Mouse (Mus musculus): ENCODE measurements around the gene Sox2.

The Sox2 gene

GRCm38 (mm10) chr3:34658241-34658965 lies 8.2 kb downstream of the Sox2 start:
- in situ Hi-C loops (cut with MboI, MseI): loop anchor here (25.0 kb wide), 1 partner anchor 679 kb away; no protein-coding TSS in a partner anchor

- in situ Hi-C loops (cut with MboI, MseI): loop anchor here (25.0 kb wide), 1 partner anchor 678 kb away; no protein-coding TSS in a partner anchor
These were observed 8.8 kb downstream of the Sox2 start for GRCm38 (mm10) chr3:34658966-34659535.

DNA sequence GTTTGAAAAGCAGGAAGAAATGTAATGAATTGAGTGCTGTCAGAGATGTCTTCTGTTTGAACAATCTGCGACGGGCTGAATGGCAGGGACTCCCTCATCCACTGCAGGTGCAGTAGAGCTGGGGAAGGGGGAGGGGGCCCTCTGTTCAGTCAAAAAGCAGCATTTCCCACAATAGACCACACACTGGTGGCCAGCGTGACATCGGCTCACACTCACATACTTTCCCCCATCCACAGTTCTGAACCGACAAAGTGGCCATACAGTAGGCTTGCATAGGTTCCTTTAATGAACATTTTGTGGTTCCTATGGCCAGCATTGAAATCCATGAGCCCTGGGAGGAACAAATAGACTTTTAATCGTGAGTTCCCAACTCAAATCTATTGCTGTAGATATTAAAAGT lies 9.7 kb downstream of the Sox2 start:
- in situ Hi-C loops (cut with MboI, MseI): loop anchor here (25.0 kb wide), 1 partner anchor 677 kb away; no protein-coding TSS in a partner anchor

DNA sequence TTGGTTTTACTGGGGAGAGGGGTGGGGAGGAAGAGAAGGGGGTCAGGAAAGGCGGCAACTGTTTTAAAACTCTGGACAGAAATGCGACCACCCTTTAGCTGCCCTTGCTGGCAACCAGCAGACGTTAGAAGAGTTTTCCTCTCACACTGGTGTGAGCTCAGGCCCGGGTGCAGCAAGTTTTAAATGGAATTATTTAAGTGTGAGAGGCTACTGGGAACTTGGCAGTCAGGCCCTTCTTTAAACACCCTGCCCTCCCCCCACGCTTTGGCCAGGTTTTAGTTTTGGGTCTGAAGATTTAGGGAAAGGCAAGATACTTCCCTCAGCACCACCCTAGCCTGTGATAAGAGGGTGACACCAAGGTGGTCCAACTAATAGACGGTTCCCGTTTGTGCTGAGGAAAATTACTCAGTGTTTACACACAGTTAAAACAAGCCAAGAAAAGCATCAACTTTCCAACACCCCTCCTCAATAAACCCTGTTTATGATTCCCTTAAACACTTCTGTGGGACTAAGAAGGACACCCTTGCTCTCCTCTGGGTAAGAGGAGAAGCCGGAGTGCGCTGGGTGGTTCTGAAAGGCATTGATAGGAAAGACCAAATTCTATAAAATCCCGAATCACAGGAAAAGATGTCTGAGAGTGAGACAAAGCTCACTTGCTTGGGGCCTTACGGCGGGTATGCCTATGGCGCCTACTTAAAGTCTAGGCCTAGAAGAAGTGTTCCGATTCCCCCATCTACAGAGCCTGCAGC lies 10.5 kb downstream of the Sox2 start:
- in situ Hi-C loops (cut with MboI, MseI): loop anchor here (25.0 kb wide), 1 partner anchor 677 kb away; no protein-coding TSS in a partner anchor

- in situ Hi-C loops (cut with MboI, MseI): loop anchor here (25.0 kb wide), 1 partner anchor 676 kb away; no protein-coding TSS in a partner anchor
These were observed 11.3 kb downstream of the Sox2 start for GRCm38 (mm10) chr3:34661341-34662007.

DNA sequence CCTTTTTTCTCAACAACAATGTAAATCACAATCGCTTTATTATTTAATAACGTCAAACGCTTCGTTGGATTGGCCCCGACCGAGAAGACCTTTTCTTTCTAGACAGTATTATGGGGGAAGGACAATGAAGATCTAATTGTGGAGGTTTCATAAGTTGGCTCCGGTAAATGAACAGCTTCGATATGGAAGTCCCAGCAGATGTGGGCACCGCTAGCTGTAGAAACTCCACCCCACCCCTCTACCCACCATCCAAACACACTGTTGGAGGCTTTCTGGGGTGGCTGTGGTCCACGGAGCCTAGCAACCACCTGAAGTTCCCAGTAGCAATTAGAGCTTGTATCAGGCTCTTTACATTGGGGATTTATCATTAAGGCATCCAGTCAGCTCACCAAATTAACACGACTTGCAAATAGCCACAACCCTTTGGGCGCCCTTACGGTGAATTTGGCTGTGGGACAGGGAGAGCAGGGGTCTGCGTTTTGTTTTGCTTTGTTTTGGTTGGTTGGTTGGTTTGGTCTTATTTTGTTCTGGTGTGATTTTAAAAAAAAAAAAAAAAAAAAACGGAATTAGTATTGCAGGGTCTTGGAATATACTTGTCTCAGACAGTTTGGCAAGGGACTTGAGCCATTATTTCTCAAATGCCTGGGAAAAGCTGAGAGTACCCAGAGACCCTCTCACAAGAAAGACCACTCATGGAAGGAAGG lies 12.0 kb downstream of the Sox2 start:
- in situ Hi-C loops (cut with MboI, MseI): loop anchor here (25.0 kb wide), 1 partner anchor 675 kb away; no protein-coding TSS in a partner anchor

DNA sequence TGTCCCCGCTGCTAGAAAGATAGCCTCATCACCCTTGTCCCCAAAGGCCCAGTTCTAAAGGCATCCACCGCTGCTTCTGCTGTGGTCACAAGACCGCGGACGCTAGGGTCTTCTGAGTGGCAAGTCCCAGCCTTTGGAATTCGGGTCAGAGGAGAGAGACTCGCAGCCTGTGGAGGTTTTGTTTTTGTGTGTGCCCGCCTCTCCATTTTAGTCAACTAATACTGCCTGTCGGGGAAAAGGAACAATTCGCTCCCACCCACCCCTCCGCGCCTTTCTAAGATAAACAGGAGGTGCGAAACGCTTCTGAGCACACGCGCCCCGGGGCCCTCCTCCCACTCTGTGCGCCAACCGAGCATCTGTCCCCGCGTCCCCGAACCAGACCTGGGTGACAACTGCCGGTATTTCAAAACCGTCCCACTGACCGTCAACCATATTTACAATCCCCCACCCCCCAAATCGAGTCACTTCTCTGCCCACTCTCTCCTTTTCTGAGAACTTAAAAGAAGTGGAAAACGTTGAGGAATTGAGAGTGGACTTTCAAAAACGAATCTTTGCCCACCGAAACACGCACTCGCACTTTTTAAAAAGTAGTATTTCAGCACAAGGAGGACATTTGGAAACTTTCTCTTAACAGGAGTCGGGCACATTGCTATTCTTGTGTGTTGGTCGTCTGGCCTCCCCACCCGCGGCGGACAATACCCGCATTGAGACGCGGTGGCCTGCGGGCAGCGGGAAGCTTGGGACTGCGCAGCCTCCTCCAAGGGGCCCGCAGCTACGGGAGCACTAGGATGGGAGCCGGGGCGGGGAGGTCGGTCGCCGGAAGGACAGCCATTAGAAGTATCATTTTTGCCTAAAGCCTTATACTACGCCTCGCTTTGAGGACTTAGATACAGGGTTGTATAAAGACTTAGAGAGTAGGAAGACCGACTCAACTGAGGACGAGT lies 12.8 kb downstream of the Sox2 start:
- in situ Hi-C loops (cut with MboI, MseI): loop anchor here (25.0 kb wide), 1 partner anchor 674 kb away; no protein-coding TSS in a partner anchor

- in situ Hi-C loops (cut with MboI, MseI): loop anchor here (25.0 kb wide), 1 partner anchor 673 kb away; no protein-coding TSS in a partner anchor
These were observed 13.8 kb downstream of the Sox2 start for GRCm38 (mm10) chr3:34663701-34664635.

DNA sequence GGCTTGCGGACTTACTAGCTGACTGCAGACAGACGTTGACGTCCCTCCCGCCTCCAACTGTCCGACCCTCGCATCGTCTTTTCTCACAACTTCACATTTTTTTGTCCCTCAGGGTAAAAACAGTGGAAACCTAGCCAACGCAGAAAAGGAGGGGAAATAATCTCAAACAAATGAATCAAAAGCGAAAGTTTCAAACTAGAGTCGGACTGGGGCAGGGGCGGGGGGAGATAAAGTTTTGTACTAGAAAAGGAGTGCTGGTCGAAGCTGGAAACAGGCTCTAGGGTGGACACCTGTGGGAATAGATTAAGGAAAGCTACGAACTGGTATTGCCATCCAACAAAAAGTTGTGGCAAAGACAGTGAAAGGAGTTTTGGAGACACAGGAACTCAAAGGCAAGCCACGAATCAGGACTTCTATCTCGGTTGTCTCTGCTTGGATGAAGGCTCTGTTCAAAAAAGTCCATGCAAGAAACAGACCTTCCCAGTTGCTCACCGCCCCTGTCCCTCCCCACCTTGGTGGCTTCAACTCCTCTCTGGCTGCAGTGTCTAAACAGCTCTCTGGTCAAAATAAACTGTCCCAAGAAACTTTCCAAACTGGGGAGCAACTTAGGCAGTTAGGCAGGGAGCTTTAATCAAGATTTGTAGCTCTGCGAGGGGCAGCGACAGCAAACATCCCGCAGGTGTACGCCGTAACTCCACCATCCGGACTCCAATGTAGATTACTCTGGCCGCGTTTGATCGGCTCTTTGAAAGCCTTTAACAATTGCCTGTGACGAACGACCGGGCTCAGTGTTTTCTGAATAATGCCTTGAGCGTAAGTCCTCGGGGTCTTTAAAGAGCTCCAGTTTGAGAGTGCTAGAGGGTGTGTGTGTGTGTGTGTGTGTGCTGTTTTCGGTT lies 14.7 kb downstream of the Sox2 start:
- in situ Hi-C loops (cut with MboI, MseI): loop anchor here (25.0 kb wide), 1 partner anchor 672 kb away; no protein-coding TSS in a partner anchor

DNA sequence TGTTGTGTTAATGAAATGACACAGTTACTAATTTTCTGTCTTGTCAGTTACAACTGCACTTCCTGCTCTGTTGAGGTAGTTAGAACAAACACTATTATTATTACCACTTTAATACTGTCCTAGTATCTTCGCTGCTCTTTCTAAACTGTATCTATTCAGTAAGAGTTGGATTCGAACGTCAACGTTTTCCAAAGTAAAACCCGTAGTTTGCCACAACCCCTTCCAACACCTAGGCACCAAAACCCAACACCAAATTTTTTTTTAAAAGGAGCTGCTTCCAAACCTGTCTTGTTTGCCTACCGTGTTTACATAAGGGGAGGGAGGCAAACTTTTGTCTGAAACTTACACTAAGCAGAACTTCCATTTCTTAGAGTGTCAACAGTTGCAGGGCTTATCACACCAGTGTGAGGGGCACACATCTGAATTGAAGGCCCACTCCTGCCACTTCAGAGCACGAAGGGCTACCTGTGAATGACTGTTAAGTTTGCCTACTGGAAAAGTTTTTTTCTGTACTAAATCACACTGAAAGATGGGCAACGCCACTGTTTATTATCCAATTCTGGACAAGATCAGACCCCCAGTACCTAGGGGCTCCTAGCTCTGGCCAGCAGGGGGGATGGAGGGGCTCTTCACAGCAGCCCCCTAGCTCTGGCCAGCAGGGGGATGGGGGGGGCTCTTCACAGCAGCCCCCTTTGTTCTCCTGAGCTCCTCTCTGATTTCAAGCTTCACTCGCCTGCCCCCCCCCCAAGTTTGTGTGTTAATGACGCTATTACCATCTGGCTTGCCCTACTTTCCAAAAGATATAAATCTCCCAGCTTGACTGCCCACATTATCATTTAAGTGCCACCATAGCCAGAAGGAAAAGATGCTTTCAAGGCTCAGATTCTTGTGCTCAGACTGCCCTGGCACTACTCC lies 15.8 kb downstream of the Sox2 start:
- in situ Hi-C loops (cut with MboI, MseI): loop anchor here (25.0 kb wide), 1 partner anchor 671 kb away; no protein-coding TSS in a partner anchor

GRCm38 (mm10) chr3:34667180-34667579 lies 17.0 kb downstream of the Sox2 start:
- in situ Hi-C loops (cut with MboI, MseI): loop anchor here (25.0 kb wide), 1 partner anchor 670 kb away; no protein-coding TSS in a partner anchor

DNA sequence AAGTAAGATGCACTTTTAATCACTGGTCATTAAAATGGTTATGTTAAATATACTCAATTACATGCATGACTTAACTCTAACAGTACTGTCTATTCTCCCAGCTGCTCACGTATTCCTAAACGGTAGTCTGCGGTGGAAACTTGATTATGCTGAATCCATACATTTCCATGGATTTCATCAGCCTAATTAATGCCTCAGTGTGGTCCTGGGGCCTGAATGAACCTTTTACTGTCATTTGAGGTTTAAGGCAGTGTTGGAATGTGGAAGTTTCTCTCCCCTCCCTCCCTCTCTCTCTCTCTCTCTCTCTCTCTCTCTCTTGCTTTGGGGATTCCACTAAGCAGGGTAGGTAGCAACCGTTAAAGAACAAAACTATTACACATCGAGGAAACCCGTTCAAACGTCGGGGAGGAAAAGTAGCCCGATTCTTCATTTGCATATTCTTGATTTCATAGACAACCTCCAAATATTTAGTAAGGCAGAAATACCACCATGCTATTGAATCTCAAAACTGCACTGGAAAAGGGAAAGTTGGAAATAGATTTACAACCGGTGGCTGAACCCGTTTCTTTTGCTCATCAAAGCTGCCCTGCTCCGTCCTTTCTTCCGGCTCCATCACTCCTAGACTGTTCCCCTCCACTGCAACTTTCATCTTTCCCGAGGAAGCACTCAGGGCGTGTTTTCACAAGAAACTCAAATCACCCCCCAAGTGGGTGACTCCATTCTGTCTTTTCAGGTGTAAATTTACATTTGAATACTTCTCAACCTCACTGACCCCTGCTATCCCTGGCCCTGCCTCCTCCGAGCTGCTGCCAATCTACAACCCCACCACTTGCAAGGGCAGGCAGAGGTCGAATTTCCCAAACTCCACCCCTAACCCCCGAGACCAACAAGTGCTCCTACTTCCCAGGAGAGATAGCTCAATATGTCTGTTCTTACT lies 17.9 kb downstream of the Sox2 start:
- in situ Hi-C loops (cut with MboI, MseI): loop anchor here (25.0 kb wide), 1 partner anchor 669 kb away; no protein-coding TSS in a partner anchor

- in situ Hi-C loops (cut with MboI, MseI): loop anchor here (10.0 to 25.0 kb wide), 2 partner anchors 666 to 814 kb away; no protein-coding TSS in a partner anchor
These were observed 20.9 kb downstream of the Sox2 start for GRCm38 (mm10) chr3:34671024-34671660.

GRCm38 (mm10) chr3:34678840-34679239 lies 28.6 kb downstream of the Sox2 start:
- in situ Hi-C loops (cut with MboI, MseI): loop anchor here (10.0 kb wide), 1 partner anchor 806 kb away; no protein-coding TSS in a partner anchor

Data from T-helper 1 cell (primary cell).